Mouse (Mus musculus) midbrain, embryonic 11.5 days (tissue): ENCODE measurements around the gene Serpinb6a. TPM values are rescaled to one million over a fixed set of nuclear protein-coding genes. Genes with fewer than 3 reads are reported as not detected.
"Not testable (repeated sequence)": the region's sequence is repeated elsewhere in the genome, so short reads cannot be mapped to it uniquely, and the experiment has no call there.

Source experiments
- ATAC-seq: fragments of 200-750 bp; cut with Nextera tagmentation; 2 replicates; pipeline ENCODE4 v1.8.0; 2017; ENCODE audit warnings: moderate TSS enrichment, moderate library complexity; ENCODE audit not compliant: low FRiP score
- DNase-seq: peaks from one replicate; pipeline ENCODE4 v3.0.0; 2015; ENCODE audit warnings: low spot score; ENCODE audit errors: missing footprints
- H3K27ac ChIP-seq: fragments of 300-500 bp; sonication (generic); 2 replicates; pipeline ENCODE4 v1.5.1; 2014; ENCODE audit warnings: low read depth, low read length
- H3K27me3 ChIP-seq: fragments of 300-500 bp; sonication (generic); 2 replicates; pipeline ENCODE4 v1.6.1; 2014; ENCODE audit warnings: mild to moderate bottlenecking, low read length, moderate library complexity, mixed read lengths; ENCODE audit not compliant: control insufficient read depth, insufficient read depth
- H3K36me3 ChIP-seq: fragments of 300-500 bp; sonication (generic); 2 replicates; pipeline ENCODE4 v1.6.1; 2014; ENCODE audit warnings: mild to moderate bottlenecking, low read length, moderate library complexity, mixed read lengths; ENCODE audit not compliant: control insufficient read depth, insufficient read depth
- H3K4me1 ChIP-seq: fragments of 300-500 bp; sonication (generic); 2 replicates; pipeline ENCODE4 v1.6.1; 2014; ENCODE audit warnings: low read length; ENCODE audit not compliant: control insufficient read depth, insufficient read depth
- H3K4me2 ChIP-seq: fragments of 300-500 bp; sonication (generic); 2 replicates; pipeline ENCODE4 v1.6.1; 2014; ENCODE audit warnings: mild to moderate bottlenecking, moderate library complexity
- H3K4me3 ChIP-seq: fragments of 300-500 bp; sonication (generic); 2 replicates; pipeline ENCODE4 v1.5.1; 2014; ENCODE audit warnings: low read depth, low read length
- H3K9ac ChIP-seq: fragments of 300-500 bp; sonication (generic); 2 replicates; pipeline ENCODE4 v1.6.1; 2014; ENCODE audit warnings: low read length
- H3K9me3 ChIP-seq: fragments of 300-500 bp; sonication (generic); 2 replicates; pipeline ENCODE4 v1.6.1; 2016; ENCODE audit warnings: low read length; ENCODE audit not compliant: control insufficient read depth
- WGBS: fragments of 180-500 bp; shearing (Covaris S2); extraction: QIAGEN DNeasy Blood & Tissue Kit; methylation state at CpG from one replicate; pipeline ENCODE4 v1.1.7; 2014; 5-methylcytosine and 5-hydroxymethylcytosine counted together
- polyA plus RNA-seq: library from polyadenylated mRNA; unstranded; fragments of >200 nt; fragmentation: Nextera tagmentation; extraction: Ambion mirVana; gene quantifications from 2 replicates; pipeline ENCODE4 v1.2.1, GENCODE M21; 2014

The Serpinb6a gene
- polyA plus RNA-seq, 1 experiment from 2014 or later, result 35.7 TPM

DNA sequence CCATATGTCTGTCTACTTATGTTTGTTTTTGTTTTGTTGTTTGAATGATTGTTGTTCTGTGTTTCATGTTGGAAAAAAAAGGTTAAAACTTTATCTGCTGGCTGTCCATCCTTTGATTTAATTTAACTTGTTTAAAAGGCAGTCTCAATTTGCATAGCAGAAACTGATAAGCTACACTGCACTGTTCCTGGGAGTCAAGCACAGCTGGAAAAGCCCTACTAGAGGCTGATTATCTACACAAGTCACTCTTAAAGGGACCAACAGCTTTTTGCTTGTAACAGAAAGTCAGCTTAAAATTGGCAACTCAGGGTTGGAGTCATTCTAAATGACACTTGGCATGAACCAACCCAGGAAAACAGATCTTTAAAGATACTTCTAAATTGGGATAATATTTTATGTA lies 65.0 kb downstream of the Serpinb6a start:
- not testable (repeated sequence) for H3K4me1 ChIP-seq, ATAC-seq, H3K4me3 ChIP-seq, H3K27ac ChIP-seq, H3K4me2 ChIP-seq, DNase-seq, H3K9ac ChIP-seq, H3K27me3 ChIP-seq, H3K36me3 ChIP-seq, H3K9me3 ChIP-seq

- DNase-seq, result no peak
- WGBS, result 90% methylated on average over 5 of the region's 5 CpGs
These were observed 65.4 kb downstream of the Serpinb6a start for GRCm38 (mm10) chr13:33937151-33937550.

GRCm38 (mm10) chr13:33935465-33936181 lies 67.0 kb downstream of the Serpinb6a start:
- H3K9ac ChIP-seq, result peak overlapping the region; percentile 66
- H3K36me3 ChIP-seq, result no peaks in the 10 kb centered on the region
- no peaks in the 10 kb centered on the region for H3K27me3 ChIP-seq
- WGBS, result 1% methylated on average over 42 of the region's 44 CpGs
- peak overlapping the region; percentile 81 for H3K4me2 ChIP-seq
- H3K4me3 ChIP-seq, result peak overlapping the region; percentile 48
- H3K27ac ChIP-seq, result no peak overlapping the region
- peaks cover 2% of the 10 kb centered on the region; the same call in 1 of the 2 replicates for H3K4me1 ChIP-seq
- no peaks in the 10 kb centered on the region for H3K9me3 ChIP-seq
- DNase-seq, result peak; percentile 91
- peak; percentile 93 for ATAC-seq

More at GRCm38 (mm10) chr13:33937151-33937550, 65.4 kb downstream of the Serpinb6a start:
- no peaks in the 10 kb centered on the region for H3K27me3 ChIP-seq
- H3K9ac ChIP-seq, result no peak overlapping the region
- H3K4me2 ChIP-seq, result no peak overlapping the region
- H3K27ac ChIP-seq, result no peak overlapping the region
- no peak overlapping the region for H3K4me3 ChIP-seq
- peaks cover 2% of the 10 kb centered on the region; the same call in 1 of the 2 replicates for H3K4me1 ChIP-seq
- no peak for ATAC-seq
- no peaks in the 10 kb centered on the region for H3K36me3 ChIP-seq
- no peaks in the 10 kb centered on the region for H3K9me3 ChIP-seq

DNA sequence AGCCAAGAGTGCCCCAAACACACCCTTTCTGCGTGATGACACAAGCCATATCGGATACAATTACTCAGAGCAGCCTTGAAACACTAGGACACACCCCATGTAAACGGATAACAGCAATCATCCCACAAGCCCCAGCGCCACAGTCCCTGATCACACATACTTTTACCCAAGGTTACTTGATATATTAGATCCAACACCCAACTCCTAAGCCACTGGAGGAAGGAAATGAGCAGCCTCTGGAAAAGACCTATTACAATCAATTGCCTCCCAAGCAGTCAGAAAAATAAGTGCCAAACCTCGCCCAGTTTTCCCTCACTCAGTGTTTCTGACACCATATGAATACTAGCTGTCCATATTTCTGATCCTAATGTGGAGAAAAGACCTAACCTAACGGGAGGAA lies 67.9 kb downstream of the Serpinb6a start:
- Histone ChIP-seq H3K9me3 (no peaks in the 10 kb centered on the region), H3K27me3 (no peaks in the 10 kb centered on the region), H3K36me3 (no peaks in the 10 kb centered on the region), H3K27ac (no peak overlapping the region), H3K4me3 (no peak overlapping the region), H3K9ac (no peak overlapping the region), H3K4me1 (peaks cover 2% of the 10 kb centered on the region; the same call in 1 of the 2 replicates), H3K4me2 (no peak overlapping the region)
- ATAC-seq (no peak), DNase-seq (peak; percentile 84)
- WGBS, result 73% methylated on average over 6 of the region's 6 CpGs

DNA sequence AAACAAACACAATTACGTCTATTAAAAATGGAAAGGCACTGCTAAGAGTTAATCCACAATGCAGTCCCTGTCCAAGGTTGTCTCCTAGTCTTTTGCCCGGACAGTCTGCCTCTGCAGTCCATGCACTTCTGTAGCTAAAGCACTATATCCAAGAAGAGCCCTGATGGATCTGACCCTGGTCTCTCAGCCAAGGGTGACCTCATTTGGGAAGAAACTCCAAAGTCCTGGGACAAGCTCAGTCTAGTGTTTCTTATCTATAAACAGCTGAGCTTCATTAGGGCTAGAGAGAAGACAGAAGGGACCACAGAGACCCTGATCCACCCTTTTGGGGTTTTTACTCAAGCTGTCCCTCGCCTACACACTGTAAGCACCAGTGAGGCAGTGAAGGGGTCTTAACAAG lies 71.7 kb downstream of the Serpinb6a start:
- no peak overlapping the region for H3K4me2 ChIP-seq
- ATAC-seq (no peak), DNase-seq (no peak)
- peaks cover 2% of the 10 kb centered on the region; the same call in 1 of the 2 replicates for H3K4me1 ChIP-seq
- no peak overlapping the region for H3K27ac ChIP-seq
- no peaks in the 10 kb centered on the region for H3K27me3 ChIP-seq
- no peaks in the 10 kb centered on the region for H3K9me3 ChIP-seq
- 78% methylated on average over 3 of the region's 3 CpGs for WGBS
- no peaks in the 10 kb centered on the region for H3K36me3 ChIP-seq
- no peak overlapping the region for H3K4me3 ChIP-seq
- H3K9ac ChIP-seq, result no peak overlapping the region

DNA sequence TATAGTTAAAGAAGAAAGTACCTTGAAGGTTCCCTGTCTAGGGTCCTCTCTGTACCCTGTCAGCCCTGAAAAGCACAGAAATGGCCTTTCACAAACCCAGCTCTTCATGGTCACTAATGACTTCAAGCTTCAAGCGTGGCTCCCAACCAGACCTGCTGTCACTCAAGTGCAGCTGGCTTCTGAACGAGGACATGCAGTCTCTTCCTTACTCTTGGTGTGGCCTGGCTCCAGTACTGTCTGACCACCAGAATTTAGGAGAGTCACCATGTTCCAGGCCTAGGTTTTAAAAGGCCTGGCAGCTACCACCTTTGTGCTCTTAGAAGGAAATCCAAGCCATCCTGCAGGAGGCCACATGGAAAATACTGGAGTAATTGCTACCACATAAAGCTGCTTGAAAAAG lies 72.3 kb downstream of the Serpinb6a start:
- Histone ChIP-seq H3K9ac (no peak overlapping the region), H3K36me3 (no peaks in the 10 kb centered on the region), H3K4me1 (no peaks in the 10 kb centered on the region; the same call in 1 of the 2 replicates), H3K9me3 (no peaks in the 10 kb centered on the region), H3K27me3 (no peaks in the 10 kb centered on the region), H3K27ac (no peak overlapping the region), H3K4me2 (no peak overlapping the region), H3K4me3 (no peak overlapping the region)
- DNase-seq (no peak), ATAC-seq (no peak)
- WGBS, result 78% methylated on average over 2 of the region's 2 CpGs

GRCm38 (mm10) chr13:33921699-33922098 lies 80.9 kb downstream of the Serpinb6a start:
- ATAC-seq (no peak), DNase-seq (no peak)
- H3K27ac ChIP-seq, result no peak overlapping the region
- 89% methylated on average over 5 of the region's 5 CpGs for WGBS
- no peaks in the 10 kb centered on the region for H3K4me1 ChIP-seq
- no peaks in the 10 kb centered on the region for H3K9me3 ChIP-seq
- no peaks in the 10 kb centered on the region for H3K36me3 ChIP-seq
- no peaks in the 10 kb centered on the region for H3K27me3 ChIP-seq
- no peak overlapping the region for H3K4me3 ChIP-seq
- H3K9ac ChIP-seq, result no peak overlapping the region
- H3K4me2 ChIP-seq, result no peak overlapping the region

DNA sequence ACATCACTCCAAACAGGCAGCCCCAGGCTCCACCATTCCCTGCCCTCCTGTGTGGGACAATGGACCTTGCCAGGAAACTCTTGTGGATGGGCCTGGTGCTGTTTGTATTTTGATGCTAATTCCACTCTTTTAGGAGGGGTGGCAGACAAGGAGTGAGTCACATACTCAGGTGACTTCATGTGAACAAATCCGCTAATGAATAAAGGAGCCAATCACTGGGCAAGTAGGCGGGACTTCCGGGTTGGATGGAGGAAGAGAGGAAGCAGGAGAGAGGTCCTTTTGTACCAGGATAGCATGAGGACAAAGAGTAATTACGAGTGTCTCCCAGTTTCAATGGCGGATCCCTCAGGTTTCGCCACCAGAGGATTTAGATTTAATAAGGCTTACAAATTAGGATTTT lies 81.6 kb downstream of the Serpinb6a start:
- Histone ChIP-seq H3K4me3 (no peak overlapping the region), H3K27ac (no peak overlapping the region), H3K9ac (no peak overlapping the region), H3K4me1 (no peaks in the 10 kb centered on the region), H3K36me3 (no peaks in the 10 kb centered on the region), H3K4me2 (no peak overlapping the region), H3K27me3 (no peaks in the 10 kb centered on the region), H3K9me3 (no peaks in the 10 kb centered on the region)
- DNase-seq, result no peak
- ATAC-seq, result no peak
- WGBS, result 92% methylated on average over 6 of the region's 6 CpGs

DNA sequence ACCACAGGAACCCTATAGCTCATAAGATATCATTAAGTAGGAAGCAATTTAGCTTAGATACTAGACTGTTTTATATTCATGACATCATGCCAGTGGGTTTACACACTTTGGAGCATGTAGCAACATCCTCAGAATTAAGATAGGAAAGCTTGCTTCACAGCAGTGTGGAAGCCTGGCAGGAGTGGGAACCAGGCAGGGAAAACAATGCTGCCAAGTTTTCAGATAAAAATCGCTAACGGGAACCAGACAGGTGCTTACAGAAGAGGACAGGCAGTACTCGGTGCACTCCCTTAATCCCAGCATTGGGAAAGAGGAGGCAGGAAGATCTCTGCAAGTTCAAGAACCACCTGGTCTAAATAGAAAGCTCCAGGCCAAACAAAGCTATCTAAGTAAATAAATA lies 95.8 kb downstream of the Serpinb6a start:
- WGBS, result 77% methylated on average over 3 of the region's 3 CpGs
- H3K4me3 ChIP-seq, result no peak overlapping the region
- no peak overlapping the region for H3K4me2 ChIP-seq
- H3K4me1 ChIP-seq, result no peaks in the 10 kb centered on the region
- H3K9ac ChIP-seq, result no peak overlapping the region
- no peaks in the 10 kb centered on the region for H3K36me3 ChIP-seq
- DNase-seq (no peak), ATAC-seq (no peak)
- no peaks in the 10 kb centered on the region for H3K27me3 ChIP-seq
- no peaks in the 10 kb centered on the region for H3K9me3 ChIP-seq
- no peak overlapping the region for H3K27ac ChIP-seq
